8 mouse cellular contexts compared by ENCODE assay signal in the genomic region with DNA sequence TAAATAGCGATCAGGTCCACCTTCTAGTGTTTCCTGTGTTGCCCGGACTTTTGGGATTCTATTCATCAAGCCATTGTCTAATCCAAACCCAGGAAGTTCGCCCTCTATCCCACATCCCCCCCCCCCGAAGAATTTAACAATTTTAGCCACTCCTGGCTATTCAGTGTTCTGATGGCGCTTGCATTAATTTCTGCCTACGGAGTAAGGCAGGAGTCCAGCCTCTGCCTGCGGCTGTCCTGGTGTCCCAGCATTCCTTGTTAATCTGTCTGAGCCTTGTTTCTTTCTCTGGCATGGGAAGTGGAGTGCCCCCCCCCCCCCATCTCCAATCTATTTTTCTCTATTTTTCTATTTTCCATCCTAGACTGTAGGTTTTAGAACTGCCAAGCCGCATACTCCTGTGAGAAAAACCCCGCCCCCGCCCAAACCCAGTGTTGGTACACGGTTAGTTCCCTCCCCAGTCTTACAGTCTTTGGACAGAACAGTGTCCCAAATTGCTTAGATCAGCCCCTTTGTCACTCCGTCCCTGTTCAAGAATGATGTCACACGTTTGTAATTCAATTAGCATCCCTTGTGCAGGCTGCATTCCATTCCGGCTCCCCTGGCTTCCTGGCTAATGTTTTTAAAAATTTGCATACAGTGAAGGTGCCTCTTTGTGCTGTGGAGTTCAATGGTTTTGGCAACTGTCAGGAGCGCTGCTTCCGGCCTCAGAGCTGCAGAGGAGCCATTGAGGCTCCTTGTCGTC. TPM values are rescaled to one million over a fixed set of nuclear protein-coding genes. Genes with fewer than 3 reads are reported as not detected.
DNase-seq lines count a peak whose midpoint lies in the region; ATAC-seq and TF ChIP-seq lines count a peak whose summit lies in the region.

No protein-coding gene starts in this region.

- TF ChIP-seq CTCF in lung, embryonic 14.5 days (IDR thresholded peaks at IDR 0.05; ENCODE audit: low read depth), result no peak
- no peak for TF ChIP-seq CTCF in lung, adult 2 months (IDR thresholded peaks at IDR 0.05; ENCODE audit: insufficient read depth, low read length)
- TF ChIP-seq CTCF in hindbrain, postnatal 0 days (IDR thresholded peaks at IDR 0.05; ENCODE audit: low read depth), result no peak

- 0 out of 2 replicates have a peak, but pooled peaks have one; percentile 31 for ATAC-seq in lung, embryonic 14.5 days (ENCODE audit: insufficient read depth)
- peak; percentile 51; the same call in 1 of the 2 replicates for ATAC-seq in embryonic facial prominence, embryonic 11.5 days (replicated peaks; ENCODE audit: insufficient number of reproducible peaks, low FRiP score, low TSS enrichment, low read depth)
- peak; percentile 95 for ATAC-seq in hindbrain, postnatal 0 days
- ATAC-seq in midbrain, embryonic 11.5 days (ENCODE audit: low FRiP score), result peak; percentile 92
- ATAC-seq in megakaryocyte progenitor cell, adult 5-6 weeks (replicated peaks; ENCODE audit: poor library complexity), result no peak

- H3K4me1 ChIP-seq in lung, embryonic 14.5 days (ENCODE audit: insufficient read depth), result no peaks in the 10 kb centered on the region
- H3K4me1 ChIP-seq in lung, adult 2 months (ENCODE audit: control insufficient read depth, insufficient read depth, low read length), result 0 out of 2 replicates have a peak, but pooled peaks cover 2% of the 10 kb centered on the region
- no peaks in the 10 kb centered on the region for H3K4me1 ChIP-seq in embryonic facial prominence, embryonic 11.5 days (ENCODE audit: control insufficient read depth, insufficient read depth, low read length)
- H3K4me1 ChIP-seq in hindbrain, postnatal 0 days (ENCODE audit: insufficient read depth, low read length), result no peaks in the 10 kb centered on the region
- peaks cover 6% of the 10 kb centered on the region; the same call in 1 of the 2 replicates for H3K4me1 ChIP-seq in midbrain, embryonic 11.5 days (ENCODE audit: control insufficient read depth, insufficient read depth, low read length)

- no peaks in the 10 kb centered on the region for H3K27me3 ChIP-seq in lung, embryonic 14.5 days (ENCODE audit: insufficient read depth, low read length)
- no peaks in the 10 kb centered on the region for H3K27me3 ChIP-seq in embryonic facial prominence, embryonic 11.5 days (ENCODE audit: control insufficient read depth, insufficient read depth, low read length)
- no peaks in the 10 kb centered on the region for H3K27me3 ChIP-seq in hindbrain, postnatal 0 days (ENCODE audit: insufficient read depth, low read length)
- H3K27me3 ChIP-seq in midbrain, embryonic 11.5 days (ENCODE audit: control insufficient read depth, insufficient read depth, low read length), result no peaks in the 10 kb centered on the region

- H3K4me3 ChIP-seq in lung, embryonic 14.5 days (ENCODE audit: low read depth, low read length), result no peak overlapping the region
- H3K4me3 ChIP-seq in lung, adult 2 months (replicated peaks; ENCODE audit: extremely low read depth, low read depth, low read length), result no peak overlapping the region
- H3K4me3 ChIP-seq in embryonic facial prominence, embryonic 11.5 days (ENCODE audit: low read depth, low read length), result no peak overlapping the region
- H3K4me3 ChIP-seq in hindbrain, postnatal 0 days (ENCODE audit: low read length), result no peak overlapping the region
- H3K4me3 ChIP-seq in midbrain, embryonic 11.5 days (ENCODE audit: low read depth, low read length), result no peak overlapping the region

- DNase-seq in lung, embryonic 14.5 days, result peak; percentile 46
- no peak for DNase-seq in lung, adult 2 months
- peak; percentile 45 for DNase-seq in embryonic facial prominence, embryonic 11.5 days (ENCODE audit: low spot score)
- peak; percentile 78 for DNase-seq in hindbrain, postnatal 0 days (ENCODE audit: low spot score)
- DNase-seq in midbrain, embryonic 11.5 days (ENCODE audit: low spot score, missing footprints), result peak; percentile 91
- DNase-seq in c-Kit-positive CD71-positive TER-119-positive erythroid progenitor cells, embryonic 14.5 days (ENCODE audit: low spot score), result no peak
- no peak for DNase-seq in adrenal gland, postnatal 4 days (ENCODE audit: low spot score in 2 of 2)

- no peak for TF ChIP-seq POLR2A in lung, adult 2 months (IDR thresholded peaks at IDR 0.05; ENCODE audit: borderline replicate concordance, extremely low read depth, low read depth, low read length)

- H3K9ac ChIP-seq in lung, embryonic 14.5 days, result no peak overlapping the region
- H3K9ac ChIP-seq in embryonic facial prominence, embryonic 11.5 days (replicated peaks; ENCODE audit: low read length), result no peak overlapping the region
- H3K9ac ChIP-seq in hindbrain, postnatal 0 days (replicated peaks; ENCODE audit: low read length), result no peak overlapping the region
- H3K9ac ChIP-seq in midbrain, embryonic 11.5 days (ENCODE audit: low read length), result peak overlapping the region; percentile 40

- H3K9me3 ChIP-seq in lung, embryonic 14.5 days (ENCODE audit: low read depth, low read length), result no peaks in the 10 kb centered on the region
- no peaks in the 10 kb centered on the region for H3K9me3 ChIP-seq in embryonic facial prominence, embryonic 11.5 days (replicated peaks; ENCODE audit: control insufficient read depth, low read length)
- no peaks in the 10 kb centered on the region for H3K9me3 ChIP-seq in hindbrain, postnatal 0 days (ENCODE audit: low read length)
- H3K9me3 ChIP-seq in midbrain, embryonic 11.5 days (ENCODE audit: control insufficient read depth, low read length), result 0 out of 2 replicates have a peak, but pooled peaks cover 2% of the 10 kb centered on the region

- no peak overlapping the region for H3K27ac ChIP-seq in lung, embryonic 14.5 days (ENCODE audit: low read depth)
- no peak overlapping the region for H3K27ac ChIP-seq in embryonic facial prominence, embryonic 11.5 days (replicated peaks; ENCODE audit: low read depth, low read length)
- H3K27ac ChIP-seq in hindbrain, postnatal 0 days, result peak overlapping the region; percentile 45
- peak overlapping the region; percentile 80 for H3K27ac ChIP-seq in midbrain, embryonic 11.5 days (ENCODE audit: low read depth, low read length)

- 35% methylated on average over 17 of the region's 17 CpGs for WGBS in lung, embryonic 14.5 days
- 21% methylated on average over 17 of the region's 17 CpGs for WGBS in lung, adult 2 months
- 42% methylated on average over 17 of the region's 17 CpGs for WGBS in embryonic facial prominence, embryonic 11.5 days
- WGBS in hindbrain, postnatal 0 days, result 8% methylated on average over 17 of the region's 17 CpGs
- 18% methylated on average over 17 of the region's 17 CpGs for WGBS in midbrain, embryonic 11.5 days

- H3K4me2 ChIP-seq in lung, embryonic 14.5 days, result peak overlapping the region; percentile 32; the same call in 1 of the 2 replicates
- no peak overlapping the region for H3K4me2 ChIP-seq in embryonic facial prominence, embryonic 11.5 days (ENCODE audit: low read depth, low read length)
- peak overlapping the region; percentile 37 for H3K4me2 ChIP-seq in hindbrain, postnatal 0 days (ENCODE audit: low read depth, low read length)
- H3K4me2 ChIP-seq in midbrain, embryonic 11.5 days, result peak overlapping the region; percentile 32

- no peaks in the 10 kb centered on the region for H3K36me3 ChIP-seq in lung, embryonic 14.5 days (ENCODE audit: insufficient read depth)
- H3K36me3 ChIP-seq in embryonic facial prominence, embryonic 11.5 days (replicated peaks; ENCODE audit: control insufficient read depth, insufficient read depth, low read depth, low read length), result no peaks in the 10 kb centered on the region
- H3K36me3 ChIP-seq in hindbrain, postnatal 0 days (ENCODE audit: insufficient read depth, low read length), result no peaks in the 10 kb centered on the region
- no peaks in the 10 kb centered on the region for H3K36me3 ChIP-seq in midbrain, embryonic 11.5 days (ENCODE audit: control insufficient read depth, insufficient read depth, low read length)

RNA-seq across cellular contexts. Expression of a gene that starts 15.4 kb away (rescaled TPM):
- polyA plus RNA-seq in lung, embryonic 14.5 days (2014; fragmentation: Nextera tagmentation; extraction: Ambion mirVana), result not detected in 2 replicates
- not detected in 2 replicates for polyA plus RNA-seq in lung, adult 2 months (2012; rRNA removed)
- 0.36 and 0.63 TPM in 2 replicates for polyA plus RNA-seq in embryonic facial prominence, embryonic 11.5 days (2014; fragmentation: Nextera tagmentation; extraction: Ambion mirVana)
- not detected in 2 replicates for total RNA-seq in hindbrain, postnatal 0 days (2014; rRNA removed)
- 0.25 and 0.32 TPM in 2 replicates for polyA plus RNA-seq in hindbrain, postnatal 0 days (2015; fragmentation: Nextera tagmentation; extraction: Ambion mirVana)
- polyA plus RNA-seq in midbrain, embryonic 11.5 days (2014; fragmentation: Nextera tagmentation; extraction: Ambion mirVana), result 0.39 TPM in 1 of 2 replicates, not detected in the other
- not detected in 2 replicates for total RNA-seq in megakaryocyte progenitor cell, adult 5-6 weeks (2015)
- total RNA-seq in megakaryocyte progenitor cell, adult 5-6 weeks (2017), result not detected in 2 replicates
- total RNA-seq in adrenal gland, postnatal 4 days (2021), result not detected

RNA-seq across cellular contexts. Expression of a gene that starts 44.1 kb away (rescaled TPM):
- 21.5 and 22.0 TPM in 2 replicates for polyA plus RNA-seq in lung, embryonic 14.5 days (2014; fragmentation: Nextera tagmentation; extraction: Ambion mirVana)
- polyA plus RNA-seq in lung, adult 2 months (2012; rRNA removed), result 49.6 and 60.5 TPM in 2 replicates
- 8.8 and 9.5 TPM in 2 replicates for polyA plus RNA-seq in embryonic facial prominence, embryonic 11.5 days (2014; fragmentation: Nextera tagmentation; extraction: Ambion mirVana)
- 9.8 and 22.7 TPM in 2 replicates for total RNA-seq in hindbrain, postnatal 0 days (2014; rRNA removed)
- 19.1 and 22.0 TPM in 2 replicates for polyA plus RNA-seq in hindbrain, postnatal 0 days (2015; fragmentation: Nextera tagmentation; extraction: Ambion mirVana)
- 7.9 and 9.1 TPM in 2 replicates for polyA plus RNA-seq in midbrain, embryonic 11.5 days (2014; fragmentation: Nextera tagmentation; extraction: Ambion mirVana)
- total RNA-seq in megakaryocyte progenitor cell, adult 5-6 weeks (2015), result 68.5 and 74.5 TPM in 2 replicates
- total RNA-seq in megakaryocyte progenitor cell, adult 5-6 weeks (2017), result 31.4 and 39.4 TPM in 2 replicates
- total RNA-seq in adrenal gland, postnatal 4 days (2021), result 10 to 100 TPM; 11.0 to 11.8 TPM

RNA-seq across cellular contexts. Expression of a gene that starts 57.6 kb away (rescaled TPM):
- polyA plus RNA-seq in lung, embryonic 14.5 days (2014; fragmentation: Nextera tagmentation; extraction: Ambion mirVana), result 20.5 and 22.0 TPM in 2 replicates
- 141 and 163 TPM in 2 replicates for polyA plus RNA-seq in lung, adult 2 months (2012; rRNA removed)
- polyA plus RNA-seq in embryonic facial prominence, embryonic 11.5 days (2014; fragmentation: Nextera tagmentation; extraction: Ambion mirVana), result 13.3 and 13.7 TPM in 2 replicates
- 81.4 and 112 TPM in 2 replicates for total RNA-seq in hindbrain, postnatal 0 days (2014; rRNA removed)
- polyA plus RNA-seq in hindbrain, postnatal 0 days (2015; fragmentation: Nextera tagmentation; extraction: Ambion mirVana), result 29.7 and 35.1 TPM in 2 replicates
- polyA plus RNA-seq in midbrain, embryonic 11.5 days (2014; fragmentation: Nextera tagmentation; extraction: Ambion mirVana), result 38.3 and 40.5 TPM in 2 replicates
- 4.8 and 5.6 TPM in 2 replicates for total RNA-seq in megakaryocyte progenitor cell, adult 5-6 weeks (2015)
- total RNA-seq in megakaryocyte progenitor cell, adult 5-6 weeks (2017), result 13.4 and 15.2 TPM in 2 replicates
- 10 to 100 TPM; 23.5 to 24.4 TPM for total RNA-seq in adrenal gland, postnatal 4 days (2021)

Comparison
In these comparisons a context has a peak if more than half of its experiments do, and no peak if none do; other contexts are left out.
1. DNase-seq: peak in lung, embryonic 14.5 days (single experiment), embryonic facial prominence, embryonic 11.5 days (single experiment), hindbrain, postnatal 0 days (single experiment) and midbrain, embryonic 11.5 days (single experiment); none in lung, adult 2 months (single experiment), c-Kit-positive CD71-positive TER-119-positive erythroid progenitor cells, embryonic 14.5 days (single experiment) and adrenal gland, postnatal 4 days (0 of 2).
2. H3K27ac ChIP-seq: peak in hindbrain, postnatal 0 days (single experiment) and midbrain, embryonic 11.5 days (single experiment); none in lung, embryonic 14.5 days (single experiment) and embryonic facial prominence, embryonic 11.5 days (single experiment).